Mouse (Mus musculus): Measurements from ENCODE around the gene Abcf3.

Abcf3 gene

DNA sequence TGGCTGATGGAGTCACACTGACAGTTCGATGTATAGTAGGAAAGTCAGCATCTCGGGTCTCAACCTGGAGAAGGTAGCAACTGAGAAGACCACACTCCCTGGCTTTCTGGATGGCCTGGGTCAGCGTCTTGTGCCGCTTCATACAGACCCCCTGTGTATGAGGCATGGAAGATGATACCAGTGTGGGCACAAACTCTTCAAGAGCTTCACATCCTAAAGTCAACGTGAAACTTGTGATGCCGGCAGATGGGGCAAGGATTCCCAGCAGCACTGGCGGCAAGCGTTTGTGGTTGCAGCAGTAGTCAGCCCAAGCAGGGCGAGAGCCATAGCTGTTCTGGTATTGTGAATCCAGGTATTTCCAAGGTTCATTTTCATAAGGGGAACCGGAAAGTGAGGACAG is 2.7 kb upstream of the Abcf3 start:
- DNase-seq = no peak

DNA sequence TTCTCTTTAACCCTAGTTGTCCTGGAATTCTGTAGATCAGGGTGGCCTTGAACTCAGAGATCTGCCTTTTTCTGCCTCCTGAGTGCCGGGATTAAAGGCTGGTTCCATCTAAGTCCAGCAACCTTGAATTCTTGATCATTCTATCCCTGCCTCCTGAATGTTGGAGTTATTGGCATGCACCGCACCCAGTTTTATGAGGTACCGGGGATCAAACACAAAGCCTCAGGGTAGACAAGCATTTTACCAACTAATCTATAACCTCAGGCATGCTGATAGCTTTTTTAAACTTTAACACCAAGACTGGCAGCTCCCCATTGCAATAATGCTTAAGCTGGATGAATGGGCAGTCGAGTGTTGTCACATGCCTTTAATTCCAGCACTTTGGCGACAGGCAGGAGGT is 954 bp upstream of the Abcf3 start:
- no peak for DNase-seq

DNA sequence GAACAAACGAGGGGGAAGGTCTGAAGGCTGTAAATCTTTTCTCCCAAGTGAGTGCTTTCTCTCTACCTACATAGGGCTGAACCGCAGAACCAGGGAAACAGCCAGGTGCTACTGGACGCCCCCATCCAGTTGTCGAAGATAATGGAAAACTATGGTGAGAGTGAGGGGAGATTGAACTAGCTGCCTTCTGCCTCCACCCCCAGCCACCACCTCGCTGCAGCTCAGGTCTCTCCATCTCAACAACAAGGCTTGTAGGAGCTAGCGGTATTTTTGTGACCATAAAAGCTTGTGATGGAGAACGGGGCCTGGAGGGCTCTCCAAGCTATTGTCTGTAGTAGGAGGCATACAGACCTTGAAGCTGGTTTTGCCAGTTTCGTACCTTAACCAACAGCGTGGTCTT is 784 bp downstream of the Abcf3 start:
- DNase-seq = no peak

DNA sequence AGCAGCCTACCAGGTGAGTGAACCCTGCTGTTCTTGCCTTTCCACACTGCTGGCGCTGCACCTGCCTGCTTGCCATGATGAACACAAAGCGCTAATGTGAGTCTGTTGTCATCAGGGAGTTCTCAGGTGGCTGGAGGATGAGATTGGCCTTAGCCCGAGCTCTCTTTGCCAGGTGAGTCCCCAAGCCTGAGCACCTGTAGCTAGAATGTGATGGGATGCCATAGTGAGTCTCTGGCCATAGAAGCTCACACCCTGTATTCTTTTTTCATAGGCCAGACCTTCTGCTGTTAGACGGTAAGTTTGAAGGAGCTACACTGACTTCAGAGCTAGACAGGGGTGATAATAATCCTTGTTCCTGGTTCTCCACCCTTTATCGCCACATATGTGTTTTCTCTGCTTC is 3.3 kb downstream of the Abcf3 start:
- no peak for DNase-seq

DNA sequence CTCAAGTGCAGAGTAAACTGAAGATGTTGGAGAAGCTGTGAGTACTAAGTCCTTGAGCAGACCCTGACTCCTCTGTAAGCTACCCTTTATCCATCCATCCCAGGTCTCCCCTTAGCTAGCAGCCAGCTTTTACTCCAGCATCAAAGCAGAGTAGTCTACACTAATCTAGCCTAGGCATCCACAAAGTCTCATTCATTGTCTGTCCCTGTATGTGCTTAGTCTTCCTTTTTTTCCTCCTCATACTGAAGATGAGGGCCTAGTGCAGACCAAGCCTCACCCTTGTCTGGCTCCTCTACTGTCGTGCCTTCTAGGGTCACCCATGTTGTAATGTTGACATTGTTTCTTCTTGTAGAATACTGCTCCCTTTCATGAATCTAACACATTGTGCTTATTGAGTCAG is 4.2 kb downstream of the Abcf3 start:
- no peak for DNase-seq

DNA sequence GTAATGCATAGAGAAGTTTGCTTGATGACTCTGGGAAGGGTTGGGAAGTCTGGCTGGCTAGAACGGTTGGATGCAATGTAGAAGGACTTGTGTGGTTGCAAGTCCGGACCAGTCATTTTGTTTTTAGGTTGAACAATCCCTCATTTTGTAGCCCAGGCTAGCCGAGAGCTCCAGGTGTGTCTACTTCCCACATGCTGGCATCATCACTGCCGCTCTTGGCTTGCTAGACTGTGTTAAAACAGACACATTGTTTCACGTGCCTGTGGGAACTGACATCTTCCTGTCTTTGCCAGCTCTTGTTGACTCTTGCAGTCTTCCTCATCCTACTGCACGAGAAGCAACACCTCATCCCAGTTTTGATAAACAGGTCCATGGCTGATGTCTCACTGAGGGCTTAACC is 6.6 kb downstream of the Abcf3 start:
- DNase-seq = no peak

DNA sequence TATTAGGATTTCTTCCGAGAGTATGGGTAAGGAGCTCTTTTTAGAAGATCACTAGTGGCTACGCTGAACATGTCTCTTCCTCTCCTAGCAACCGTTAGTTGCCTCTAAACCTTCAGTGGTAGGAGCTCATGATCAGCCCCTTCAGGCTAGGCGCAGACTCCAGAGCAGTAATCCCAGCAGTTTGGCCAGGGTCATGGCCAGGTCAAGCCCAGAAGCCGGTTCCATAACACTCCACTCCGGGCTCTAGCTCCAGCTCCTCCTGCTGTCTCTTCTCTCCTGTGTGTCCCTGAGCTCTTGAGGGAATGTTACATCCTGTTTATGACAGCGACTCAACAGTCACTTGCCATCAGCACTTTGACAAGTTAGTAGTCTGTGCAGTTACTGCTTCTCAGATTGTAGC is 9.0 kb downstream of the Abcf3 start:
- DNase-seq = no peak

DNA sequence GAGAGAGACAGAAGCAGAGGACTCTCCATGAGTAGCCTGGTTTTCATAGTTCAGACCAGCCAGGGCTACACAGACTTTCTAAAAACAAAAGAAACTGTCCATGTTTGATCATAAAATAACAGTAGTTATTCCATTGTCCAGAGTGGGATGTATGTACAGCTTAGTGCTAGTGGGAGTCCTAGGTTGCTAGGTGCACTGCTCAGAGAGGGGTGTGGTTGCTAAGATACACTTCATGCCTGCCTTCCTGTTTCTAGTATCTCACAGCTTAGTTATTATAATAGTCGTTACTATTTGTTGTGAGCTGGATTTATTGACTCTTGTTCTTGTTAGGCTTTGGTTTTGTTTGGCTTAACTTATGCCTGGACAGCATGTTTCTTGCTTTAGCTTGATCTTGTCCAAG is 16.7 kb downstream of the Abcf3 start:
- no peak for DNase-seq

DNA sequence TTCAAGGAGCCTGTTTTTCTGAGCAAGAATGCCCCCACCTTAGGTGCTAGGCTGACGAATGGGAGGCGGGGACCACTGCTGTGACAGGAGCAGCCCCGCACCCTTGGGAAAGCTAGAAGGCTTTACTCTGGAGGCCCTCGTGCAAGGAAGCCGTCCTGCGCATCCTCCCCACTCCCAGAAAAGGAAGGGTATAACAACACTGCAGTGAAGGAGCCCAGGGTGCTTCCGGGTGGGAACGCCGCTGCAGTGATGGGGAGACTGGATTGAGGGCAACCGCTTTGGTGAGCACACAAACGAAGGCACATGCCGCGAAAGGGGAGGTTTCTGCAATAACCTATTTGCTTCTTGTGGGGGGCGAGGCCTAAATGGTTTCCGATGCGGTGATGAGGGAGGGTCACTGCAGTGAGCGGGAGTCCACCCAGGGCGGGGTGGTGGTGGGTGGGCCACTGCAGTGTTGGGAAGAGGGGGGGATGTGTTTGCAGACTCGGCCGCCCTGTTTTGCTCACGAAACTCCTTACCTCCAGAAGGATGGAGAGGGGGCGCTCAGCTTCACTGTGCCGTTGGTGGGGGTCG is 41.1 kb downstream of the Abcf3 start, which contains the start of gene Vwa5b2:
Gene Vwa5b2 (plus strand): TSS at position 106 of the 573 bp plus-strand sequence.
- DNase-seq = no peak

DNA sequence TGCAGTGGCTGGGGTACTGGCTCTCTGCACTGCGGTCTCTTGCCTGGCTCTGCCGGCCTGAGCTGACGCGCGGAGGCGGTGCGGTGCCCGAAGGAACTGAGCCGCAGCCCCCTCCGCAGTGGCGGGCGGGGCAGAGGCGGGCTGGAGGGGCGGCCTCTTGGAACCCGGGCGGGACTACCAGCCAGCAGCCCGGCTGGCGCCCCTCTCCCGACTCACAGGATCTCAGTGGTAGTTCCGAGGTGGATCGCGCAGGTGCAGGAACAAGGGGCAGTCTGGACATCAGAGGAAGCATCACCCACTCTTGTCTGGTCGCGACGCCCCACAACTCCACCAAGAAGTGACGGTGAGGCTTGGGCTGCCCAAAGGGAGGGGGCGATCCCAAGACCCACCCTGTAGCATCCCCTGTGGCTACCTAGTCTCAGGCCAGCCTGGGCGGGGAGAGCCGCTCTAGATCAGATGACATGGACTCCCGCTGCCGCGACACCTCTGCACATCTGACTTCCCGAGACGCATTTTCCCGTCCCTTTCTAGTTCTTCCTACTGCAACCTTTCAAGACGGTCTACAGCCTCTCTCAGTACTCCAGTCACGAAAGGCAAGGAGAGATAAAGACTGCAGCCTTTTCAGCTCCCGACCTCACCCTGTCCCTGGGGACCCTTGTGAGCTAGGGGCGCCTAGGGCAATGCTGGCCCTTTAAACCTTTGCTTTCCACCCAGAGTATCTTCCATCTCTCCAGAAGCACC is 41.7 kb downstream of the Abcf3 start:
- DNase-seq = peak; percentile 36

DNA sequence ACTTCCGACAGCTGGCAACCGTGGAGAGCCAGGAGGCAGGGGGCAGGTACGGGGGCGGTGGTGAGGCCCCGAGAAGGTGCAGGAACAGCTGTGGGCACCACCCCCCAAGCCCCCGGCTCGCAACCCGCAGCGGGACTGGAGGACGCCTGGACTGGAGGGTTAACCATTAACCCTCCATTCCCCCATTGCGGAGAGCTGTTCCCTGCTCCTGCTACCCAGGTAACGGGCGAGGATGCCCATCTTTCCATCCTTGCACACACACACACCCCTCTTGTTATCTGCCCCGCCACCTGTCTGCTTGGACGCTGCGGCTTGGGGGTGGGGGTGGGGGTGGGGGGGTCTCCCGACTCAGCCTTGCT is 42.3 kb downstream of the Abcf3 start:
- peak; percentile 14 for DNase-seq

DNA sequence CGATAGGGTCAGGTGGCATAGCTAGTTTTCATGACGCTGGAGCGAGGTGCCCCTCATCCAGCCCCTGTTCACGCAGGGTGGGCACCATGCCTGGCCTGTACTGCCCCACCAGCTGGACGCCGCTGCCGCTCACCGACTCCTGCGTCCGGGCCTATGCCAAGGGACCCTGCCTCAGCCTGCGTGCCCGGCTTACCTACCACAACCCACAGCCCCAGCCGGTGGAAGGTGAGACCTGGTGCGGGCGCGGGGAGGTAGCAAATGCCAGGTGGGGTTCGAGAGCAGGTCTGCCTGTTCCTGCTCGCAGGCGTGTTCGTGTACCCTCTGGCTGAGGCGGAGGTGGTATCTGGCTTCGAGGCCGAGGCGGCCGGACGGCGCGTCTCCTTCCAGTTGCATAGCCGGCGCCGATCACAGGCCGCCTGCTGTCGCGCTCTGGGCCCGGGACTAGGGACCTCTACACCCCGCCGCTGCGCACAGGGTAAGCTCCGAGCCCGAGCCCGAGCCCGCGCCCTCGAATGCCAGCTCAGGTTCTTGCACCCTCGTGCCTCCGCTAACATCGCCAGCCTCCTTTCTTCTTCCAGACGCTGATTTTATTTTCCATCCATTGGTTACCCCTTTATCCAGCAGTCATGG is 42.8 kb downstream of the Abcf3 start:
- DNase-seq = no peak

DNA sequence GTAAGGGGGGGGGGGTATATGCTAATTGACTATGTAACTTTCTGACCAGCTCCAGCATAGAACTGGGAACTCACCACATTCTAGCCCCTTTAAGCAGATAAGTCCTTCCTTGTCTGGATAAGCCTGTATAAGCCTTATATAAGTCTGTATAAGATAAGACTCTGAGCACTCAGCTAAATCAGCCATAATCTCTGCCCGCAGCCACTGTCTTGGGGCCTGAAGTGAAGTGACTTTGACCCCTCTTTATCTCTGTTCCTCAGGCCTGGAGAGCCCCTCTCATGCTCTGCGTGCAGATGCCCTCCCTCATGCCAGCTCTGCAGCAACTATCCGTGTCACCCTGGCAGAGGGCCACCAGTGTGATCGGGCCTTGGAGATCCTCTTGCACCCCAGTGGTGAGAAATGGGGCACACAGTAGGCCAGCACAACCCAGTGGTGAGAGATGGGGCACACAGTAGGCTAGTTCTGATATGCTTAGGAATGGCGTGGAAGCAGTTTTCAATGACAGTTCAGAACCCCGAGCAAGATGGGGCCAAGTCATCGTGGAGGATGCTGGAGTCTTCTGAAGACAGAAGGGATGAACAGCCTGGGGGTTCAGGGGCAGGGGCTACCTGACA is 46.8 kb downstream of the Abcf3 start:
- no peak for DNase-seq

DNA sequence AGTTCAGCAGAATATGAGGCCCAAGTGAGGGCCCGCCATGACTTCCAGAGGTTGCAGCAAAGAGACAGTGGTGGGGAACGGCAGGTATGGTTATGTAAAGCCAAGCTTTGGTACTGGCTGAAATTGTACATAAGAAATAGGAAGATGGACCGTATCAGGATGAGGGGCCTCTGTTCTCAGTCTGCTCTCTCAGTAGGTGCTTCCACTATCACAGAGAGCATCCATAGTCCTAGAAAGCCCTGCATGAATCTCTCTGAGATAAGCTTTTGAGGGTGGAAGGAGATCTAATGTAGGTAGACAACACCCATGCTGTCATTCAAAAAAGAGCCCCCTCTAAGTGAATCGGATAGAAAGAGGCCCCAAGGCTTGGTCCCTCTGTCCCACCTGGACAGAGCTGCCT is 47.4 kb downstream of the Abcf3 start:
- no peak for DNase-seq

DNA sequence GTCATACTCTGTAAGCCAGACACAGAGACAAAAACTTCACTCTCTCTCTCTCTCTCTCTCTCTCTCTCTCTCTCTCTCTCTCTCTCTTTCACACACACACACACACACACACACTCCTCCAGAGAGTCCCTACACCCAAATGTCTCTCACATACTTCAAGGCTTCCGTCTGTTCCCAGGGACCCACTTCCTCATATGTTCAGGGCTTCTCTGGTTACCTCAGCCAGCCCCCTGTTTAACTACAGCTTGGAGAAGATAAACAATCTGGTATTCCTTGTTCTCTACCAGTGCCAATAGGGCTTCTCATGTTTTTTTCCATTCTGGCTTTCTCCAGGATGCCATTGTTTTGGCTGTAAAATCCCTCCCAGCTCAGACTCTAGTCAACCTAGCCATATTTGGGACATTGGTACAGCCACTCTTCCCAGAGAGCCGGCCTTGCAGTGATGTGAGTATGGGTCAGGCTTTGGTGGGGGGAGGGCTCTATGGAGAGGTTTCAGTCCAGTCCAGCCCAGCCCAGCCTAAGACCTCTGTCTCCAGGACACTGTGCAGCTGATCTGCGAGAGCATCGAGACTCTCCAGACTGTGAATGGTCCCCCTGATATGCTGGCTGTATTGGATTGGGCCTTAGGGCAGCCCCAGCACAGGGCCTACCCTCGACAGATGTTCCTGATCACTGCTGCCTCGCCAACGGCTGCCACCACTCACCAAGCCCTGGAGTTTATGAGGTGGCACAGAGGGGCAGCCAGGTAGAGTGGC is 48.5 kb downstream of the Abcf3 start:
- DNase-seq = no peak

DNA sequence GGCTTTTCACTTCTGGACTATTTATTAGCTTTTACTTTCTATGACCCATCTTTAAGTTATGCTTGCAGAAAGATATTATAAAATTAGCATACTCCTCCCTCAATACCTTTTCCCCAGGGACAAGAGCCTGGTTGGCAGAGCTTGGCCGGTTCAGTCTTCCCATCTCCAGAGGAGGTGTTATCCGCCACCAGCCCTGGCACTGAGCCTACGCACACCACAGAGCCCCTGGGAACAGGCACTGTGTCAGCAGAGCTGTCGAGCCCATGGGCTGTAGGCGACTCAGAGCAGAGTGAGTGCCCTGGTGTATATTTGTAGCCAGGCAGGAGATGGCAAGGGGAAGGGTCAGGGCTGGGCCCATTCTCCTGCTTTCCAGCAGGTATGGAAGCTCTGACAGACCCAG is 52.1 kb downstream of the Abcf3 start:
- no peak for DNase-seq

DNA sequence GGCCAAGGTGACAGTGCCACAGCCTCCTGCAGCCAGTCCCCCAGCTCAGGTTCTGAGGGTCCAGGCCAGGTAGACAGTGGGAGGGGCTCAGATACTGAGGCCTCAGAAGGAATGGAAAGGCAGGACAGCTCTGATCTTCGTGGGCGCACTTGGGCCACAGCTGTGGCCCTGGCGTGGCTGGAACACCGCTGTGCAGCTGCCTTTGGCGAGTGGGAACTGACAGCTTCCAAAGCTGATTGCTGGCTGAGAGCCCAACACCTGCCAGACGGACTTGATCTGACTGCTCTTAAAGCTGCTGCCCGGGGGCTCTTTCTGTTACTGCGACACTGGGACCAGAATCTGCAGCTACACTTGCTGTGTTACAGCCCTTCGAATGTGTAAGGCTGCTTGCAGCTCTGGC is 56.3 kb downstream of the Abcf3 start:
- no peak for DNase-seq

DNA sequence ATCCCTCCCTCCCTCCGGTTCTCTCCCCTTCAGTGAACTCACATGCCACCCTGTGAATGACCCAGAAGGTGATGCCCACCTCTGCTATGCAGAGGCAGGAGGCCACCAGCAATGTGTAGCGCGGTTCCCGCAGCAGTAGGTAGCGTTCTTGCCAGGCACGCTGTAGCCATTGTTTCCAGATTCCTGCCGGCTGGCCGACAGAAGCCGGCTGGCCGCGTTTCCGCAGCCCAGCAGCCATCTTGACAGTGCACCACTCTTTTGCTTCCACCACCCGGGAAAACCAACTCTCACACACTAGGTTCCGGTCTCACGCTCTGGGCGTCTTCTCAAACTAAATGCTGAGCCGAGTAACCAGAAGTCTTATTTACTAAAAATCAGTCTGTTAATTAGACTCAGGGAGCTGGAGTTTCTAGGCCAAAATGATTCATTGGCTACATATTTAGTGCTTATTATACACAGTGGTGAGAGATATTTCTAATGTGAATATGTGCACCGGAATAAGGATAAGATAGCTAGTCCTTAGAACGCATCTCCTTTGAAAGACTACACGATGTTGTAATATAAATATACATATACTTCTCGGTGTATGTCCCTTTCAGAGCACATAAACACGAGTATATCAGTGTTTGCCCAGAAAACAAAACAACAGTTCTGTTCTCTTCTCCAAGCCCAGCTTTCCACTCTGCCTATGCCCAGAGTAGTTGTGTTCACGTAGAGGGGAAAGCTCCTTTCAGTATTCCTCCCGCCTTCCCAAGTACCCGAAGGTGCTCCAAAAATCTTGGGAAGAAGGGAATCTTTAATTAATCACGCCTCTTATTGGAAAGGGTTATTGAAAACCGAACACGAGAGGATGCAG is 62.4 kb downstream of the Abcf3 start:
- DNase-seq = peak; percentile 82
